Mouse (Mus musculus) embryo, embryonic 10 days (tissue): ENCODE measurements around the gene Slc46a2.

ENCODE experiments used
- DNase-seq: peaks from one replicate; pipeline ENCODE4 v3.0.0-alpha.2; 2015; ENCODE audit warnings: low spot score

The Slc46a2 gene

GRCm38 (mm10) chr4:59859693-59860425, 55.0 kb downstream of the Slc46a2 start:
- peak; percentile 19 for DNase-seq
